Mouse (Mus musculus): ENCODE data around the gene Tmem115.
A peak's percentile ranks its signal among the peaks of the same experiment; 100 is the strongest.
"Not testable (repeated sequence)": the region's sequence is repeated elsewhere in the genome, so short reads cannot be mapped to it uniquely, and the experiment has no call there.

Gene Tmem115

GRCm38 (mm10) chr9:107573774-107574173 lies 40.0 kb downstream of the Tmem115 start:
- not testable (repeated sequence) for DNase-seq

- no peak for DNase-seq
These were observed 42.0 kb downstream of the Tmem115 start for GRCm38 (mm10) chr9:107575579-107576356.

- peak; percentile 88 for DNase-seq
These were observed 42.8 kb downstream of the Tmem115 start, which contains the start of gene Hyal1 for GRCm38 (mm10) chr9:107576357-107577107. Gene Hyal1 (plus strand): TSS chr9:107576927.

- no peak for DNase-seq
These were observed 44.1 kb downstream of the Tmem115 start for GRCm38 (mm10) chr9:107577871-107578270.

GRCm38 (mm10) chr9:107578587-107578986 lies 44.8 kb downstream of the Tmem115 start, which contains the start of gene Naa80:
Gene Naa80 (plus strand): TSS chr9:107578887.
- no peak for DNase-seq

- DNase-seq = no peak
These were observed 45.5 kb downstream of the Tmem115 start for GRCm38 (mm10) chr9:107579023-107579900.

- DNase-seq = peak; percentile 93 to 96
These were observed 47.0 kb downstream of the Tmem115 start, which contains the start of gene Hyal3 for GRCm38 (mm10) chr9:107580501-107581317. Gene Hyal3 (plus strand): TSS chr9:107580818.

- no peak for DNase-seq
These were observed 47.8 kb downstream of the Tmem115 start for GRCm38 (mm10) chr9:107581584-107581983.

GRCm38 (mm10) chr9:107582509-107583062 lies 48.8 kb downstream of the Tmem115 start:
- no peak for DNase-seq

GRCm38 (mm10) chr9:107583174-107583573 lies 49.4 kb downstream of the Tmem115 start:
- DNase-seq = no peak

- DNase-seq = no peak
These were observed 52.8 kb downstream of the Tmem115 start for GRCm38 (mm10) chr9:107586504-107586903.

GRCm38 (mm10) chr9:107586974-107587832 lies 53.5 kb downstream of the Tmem115 start, which contains the start of gene Ifrd2:
Gene Ifrd2 (plus strand): TSS chr9:107587642.
- peak; percentile 98 to 99 for DNase-seq

- DNase-seq = peak; percentile 59 to 62
These were observed 54.3 kb downstream of the Tmem115 start for GRCm38 (mm10) chr9:107587833-107588639.

Data from lung, postnatal 4 days (tissue).